Mouse (Mus musculus) small intestine, adult 2 months (tissue): Measurements from ENCODE around the gene Cox19.

Source experiments
- CTCF ChIP-seq: fragments of 200-500 bp; IDR thresholded peaks from 2 replicates; pipeline ENCODE4 v1.5.1; 2012; ENCODE audit warnings: low read depth, mild to moderate bottlenecking, control low read depth, inconsistent platforms, low read length, moderate library complexity, mixed read lengths; ENCODE audit not compliant: insufficient replicate concordance, insufficient read length; ENCODE audit errors: extremely low read depth
- POLR2A ChIP-seq: fragments of 200-500 bp; IDR thresholded peaks from 2 replicates; pipeline ENCODE4 v1.6.1; 2012; ENCODE audit warnings: low read depth, mild to moderate bottlenecking, control low read depth, inconsistent platforms, low read length, moderate library complexity

GRCm38 (mm10) chr5:139371118-139371517 is 19.9 kb upstream of the Cox19 start:
- TF ChIP-seq POLR2A (no peak), CTCF (no peak)
